Mouse (Mus musculus): ENCODE measurements at regions not wholly inside any gene's neighbourhood (a gene's known extent, or its start where the extent isn't known, plus 50 kb on each side); places are given as distances from the start of the nearest gene placed in this dataset.

DNA sequence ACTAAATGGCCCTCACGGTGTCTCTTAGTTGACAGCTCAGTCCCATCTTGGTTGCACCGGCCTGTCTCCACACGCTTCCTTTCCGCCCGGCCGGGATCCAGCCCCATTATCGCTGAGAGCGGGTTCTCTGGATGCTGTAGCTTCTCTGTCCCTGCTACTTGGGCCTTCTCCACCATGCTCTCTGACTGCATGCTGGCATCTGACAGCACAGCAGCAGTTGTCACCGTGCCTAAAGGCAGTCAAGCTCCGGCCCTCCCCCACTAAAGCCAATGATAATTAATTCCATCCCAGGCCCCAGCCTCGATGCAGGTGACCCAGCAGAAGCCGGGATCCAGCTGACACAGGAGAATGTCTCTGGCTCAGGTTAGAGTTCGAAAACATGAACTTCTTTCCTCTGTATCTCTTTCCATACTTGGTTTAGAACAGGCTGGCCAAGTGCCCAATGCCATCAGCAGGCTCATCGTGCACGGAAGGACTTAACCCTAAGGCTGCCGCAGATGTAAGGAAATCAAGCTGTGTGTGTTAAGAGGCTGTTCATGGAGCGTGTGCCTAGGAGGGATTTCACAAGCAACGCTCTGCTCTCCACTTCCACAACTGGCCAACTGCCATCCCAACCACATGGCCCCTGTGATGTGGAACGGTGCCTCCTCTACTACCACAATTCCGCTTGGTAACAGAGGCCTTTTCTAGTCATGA is 76.5 kb upstream of the Gpc1 start:
- no peaks in the 10 kb centered on the region for H3K4me1 ChIP-seq
- no peaks in the 10 kb centered on the region for H3K36me3 ChIP-seq (replicated peaks; ENCODE audit: low read length)
- H3K4me3 ChIP-seq (replicated peaks): no peak overlapping the region
- peaks cover 53% of the 10 kb centered on the region for H3K27me3 ChIP-seq (replicated peaks)
- peaks cover 7% of the 10 kb centered on the region for H3K9me3 ChIP-seq
- TF ChIP-seq GATA1 (IDR thresholded peaks at IDR 0.05; ENCODE audit: borderline replicate concordance, low read length) (no peak), FLI1 (IDR thresholded peaks at IDR 0.05; ENCODE audit: low read length) (no peak)

- H3K4me3 ChIP-seq (replicated peaks): no peak overlapping the region
- H3K4me1 ChIP-seq: no peaks in the 10 kb centered on the region
- peaks cover 49% of the 10 kb centered on the region for H3K27me3 ChIP-seq (replicated peaks)
- H3K9me3 ChIP-seq: peaks cover 3% of the 10 kb centered on the region; the same call in 1 of the 2 replicates
- no peaks in the 10 kb centered on the region for H3K36me3 ChIP-seq (replicated peaks; ENCODE audit: low read length)
- no peak for TF ChIP-seq FLI1 (IDR thresholded peaks at IDR 0.05; ENCODE audit: low read length)
- TF ChIP-seq GATA1 (IDR thresholded peaks at IDR 0.05; ENCODE audit: borderline replicate concordance, low read length): no peak
Observed at GRCm38 (mm10) chr1:92751700-92752136, 79.7 kb upstream of the Gpc1 start.

- peaks cover 3% of the 10 kb centered on the region; the same call in 1 of the 2 replicates for H3K9me3 ChIP-seq
- H3K4me3 ChIP-seq (replicated peaks): no peak overlapping the region
- H3K4me1 ChIP-seq: no peaks in the 10 kb centered on the region
- peaks cover 48% of the 10 kb centered on the region for H3K27me3 ChIP-seq (replicated peaks)
- TF ChIP-seq GATA1 (IDR thresholded peaks at IDR 0.05; ENCODE audit: borderline replicate concordance, low read length): no peak
- TF ChIP-seq FLI1 (IDR thresholded peaks at IDR 0.05; ENCODE audit: low read length): no peak
- H3K36me3 ChIP-seq (replicated peaks; ENCODE audit: low read length): no peaks in the 10 kb centered on the region
Observed at GRCm38 (mm10) chr1:92749475-92749874, 82.0 kb upstream of the Gpc1 start.

- Histone ChIP-seq H3K4me3 (replicated peaks) (no peak overlapping the region), H3K9me3 (peaks cover 3% of the 10 kb centered on the region; the same call in 1 of the 2 replicates), H3K27me3 (replicated peaks) (peaks cover 42% of the 10 kb centered on the region), H3K36me3 (replicated peaks; ENCODE audit: low read length) (no peaks in the 10 kb centered on the region), H3K4me1 (no peaks in the 10 kb centered on the region)
- no peak for TF ChIP-seq FLI1 (IDR thresholded peaks at IDR 0.05; ENCODE audit: low read length)
- no peak for TF ChIP-seq GATA1 (IDR thresholded peaks at IDR 0.05; ENCODE audit: borderline replicate concordance, low read length)
Observed at GRCm38 (mm10) chr1:92745284-92745683, 86.2 kb upstream of the Gpc1 start.

GRCm38 (mm10) chr1:92744528-92745241 is 86.8 kb upstream of the Gpc1 start:
- Histone ChIP-seq H3K27me3 (replicated peaks) (peaks cover 39% of the 10 kb centered on the region), H3K9me3 (peaks cover 3% of the 10 kb centered on the region; the same call in 1 of the 2 replicates), H3K36me3 (replicated peaks; ENCODE audit: low read length) (no peaks in the 10 kb centered on the region), H3K4me3 (replicated peaks) (no peak overlapping the region), H3K4me1 (no peaks in the 10 kb centered on the region)
- TF ChIP-seq FLI1 (IDR thresholded peaks at IDR 0.05; ENCODE audit: low read length) (no peak), GATA1 (IDR thresholded peaks at IDR 0.05; ENCODE audit: borderline replicate concordance, low read length) (no peak)

DNA sequence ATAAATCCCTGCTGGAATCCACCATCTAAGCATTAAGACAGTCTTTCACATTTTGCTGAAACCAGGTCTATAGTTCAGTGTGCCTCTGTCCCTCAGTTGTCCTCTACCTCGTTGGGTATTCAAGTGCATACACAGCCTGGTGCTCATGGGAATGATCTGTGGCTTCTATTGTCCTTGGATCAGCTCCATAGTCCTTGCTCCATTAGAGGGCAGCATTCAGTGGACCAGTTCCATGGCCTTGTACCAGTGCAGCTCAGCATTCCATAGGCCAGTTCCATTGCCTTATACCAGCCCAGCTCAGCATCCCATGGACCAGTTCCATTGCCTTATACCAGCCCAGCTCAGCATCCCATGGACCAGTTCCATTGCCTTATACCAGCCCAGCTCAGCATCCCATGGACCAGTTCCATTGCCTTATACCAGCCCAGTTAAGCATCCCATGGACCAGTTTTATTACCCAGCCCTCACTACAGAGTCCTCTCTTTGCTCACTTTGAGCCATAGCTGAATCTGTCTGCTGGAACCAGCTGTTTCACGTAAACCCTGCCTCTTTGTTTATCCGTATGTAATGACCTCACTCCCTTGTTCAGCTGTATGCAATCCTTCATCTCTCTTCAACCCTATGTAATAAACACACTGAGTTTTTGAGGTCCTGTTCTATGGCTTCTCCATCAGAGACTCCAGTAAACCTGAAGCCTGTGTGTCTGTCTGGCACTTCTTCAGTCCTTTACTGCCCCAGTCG is 88.4 kb upstream of the Gpc1 start:
- Histone ChIP-seq H3K9me3 (peaks cover 3% of the 10 kb centered on the region; the same call in 1 of the 2 replicates), H3K27me3 (replicated peaks) (peaks cover 46% of the 10 kb centered on the region), H3K4me3 (replicated peaks) (no peak overlapping the region), H3K36me3 (replicated peaks; ENCODE audit: low read length) (no peaks in the 10 kb centered on the region), H3K4me1 (no peaks in the 10 kb centered on the region)
- TF ChIP-seq GATA1 (IDR thresholded peaks at IDR 0.05; ENCODE audit: borderline replicate concordance, low read length): no peak
- no peak for TF ChIP-seq FLI1 (IDR thresholded peaks at IDR 0.05; ENCODE audit: low read length)

DNA sequence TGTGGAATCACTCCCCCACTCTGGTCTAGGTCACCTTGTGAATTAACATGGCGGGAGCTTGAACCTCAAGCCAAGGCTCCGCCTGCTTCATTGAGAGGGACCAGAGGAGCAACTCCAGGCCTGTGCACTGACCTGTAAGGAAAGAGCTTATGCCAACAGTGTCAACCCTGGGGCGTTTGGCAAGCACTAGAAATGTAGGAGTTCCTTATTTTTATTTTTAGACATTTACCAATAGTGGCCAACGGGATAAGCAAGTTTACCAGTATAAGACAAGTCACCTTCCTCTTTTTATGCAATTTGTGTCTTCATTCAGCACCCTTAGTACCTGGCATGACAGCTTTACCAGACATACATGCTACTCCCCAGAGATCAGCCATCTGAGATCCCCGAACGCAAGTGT is 89.1 kb upstream of the Gpc1 start:
- peaks cover 50% of the 10 kb centered on the region for H3K27me3 ChIP-seq (replicated peaks)
- peaks cover under 1% of the 10 kb centered on the region; the same call in 1 of the 2 replicates for H3K9me3 ChIP-seq
- H3K36me3 ChIP-seq (replicated peaks; ENCODE audit: low read length): no peaks in the 10 kb centered on the region
- H3K4me1 ChIP-seq: no peaks in the 10 kb centered on the region
- no peak overlapping the region for H3K4me3 ChIP-seq (replicated peaks)
- TF ChIP-seq GATA1 (IDR thresholded peaks at IDR 0.05; ENCODE audit: borderline replicate concordance, low read length): no peak
- no peak for TF ChIP-seq FLI1 (IDR thresholded peaks at IDR 0.05; ENCODE audit: low read length)

GRCm38 (mm10) chr1:92741047-92741446 is 90.4 kb upstream of the Gpc1 start:
- TF ChIP-seq GATA1 (IDR thresholded peaks at IDR 0.05; ENCODE audit: borderline replicate concordance, low read length) (no peak), FLI1 (IDR thresholded peaks at IDR 0.05; ENCODE audit: low read length) (no peak)
- Histone ChIP-seq H3K4me3 (replicated peaks) (no peak overlapping the region), H3K9me3 (no peaks in the 10 kb centered on the region), H3K36me3 (replicated peaks; ENCODE audit: low read length) (no peaks in the 10 kb centered on the region), H3K27me3 (replicated peaks) (peaks cover 57% of the 10 kb centered on the region), H3K4me1 (no peaks in the 10 kb centered on the region)

DNA sequence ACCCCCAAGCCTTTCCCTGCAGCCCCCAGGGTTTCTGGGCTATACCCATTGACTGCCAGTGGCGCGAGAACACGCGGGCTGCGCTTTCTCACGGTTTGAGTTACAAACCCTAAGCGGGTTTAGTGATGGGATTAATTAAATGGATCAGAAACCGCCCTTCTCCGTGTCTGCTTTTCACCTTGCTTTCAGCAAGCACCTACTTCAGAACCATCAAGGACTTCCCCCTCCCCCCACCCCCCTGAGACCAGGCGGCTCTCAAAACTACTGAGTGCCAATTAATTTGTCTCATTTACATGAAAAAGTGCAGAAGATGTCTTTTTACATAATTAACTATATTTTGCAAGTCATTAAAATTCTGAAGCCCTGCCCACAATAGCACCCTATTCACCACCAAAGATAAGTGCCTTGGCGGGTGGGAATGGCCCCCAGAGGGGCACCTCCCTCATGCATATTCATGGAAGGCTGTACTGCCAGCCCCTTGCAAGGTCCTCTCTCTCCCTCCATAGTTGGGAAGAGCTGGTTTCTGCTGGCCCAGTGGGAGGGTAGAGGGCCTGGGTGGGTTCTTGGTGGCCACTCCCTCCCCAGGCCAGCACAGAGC is 89.1 kb upstream of the Otos start:
- no peaks in the 10 kb centered on the region for H3K36me3 ChIP-seq (replicated peaks; ENCODE audit: low read length)
- H3K27me3 ChIP-seq (replicated peaks): peaks cover 68% of the 10 kb centered on the region
- H3K4me3 ChIP-seq (replicated peaks): no peak overlapping the region
- no peaks in the 10 kb centered on the region for H3K4me1 ChIP-seq
- H3K9me3 ChIP-seq: no peaks in the 10 kb centered on the region
- TF ChIP-seq FLI1 (IDR thresholded peaks at IDR 0.05; ENCODE audit: low read length): no peak
- no peak for TF ChIP-seq GATA1 (IDR thresholded peaks at IDR 0.05; ENCODE audit: borderline replicate concordance, low read length)
